Mouse (Mus musculus) stomach, embryonic 16.5 days (tissue): ENCODE measurements around the gene Olfr167. TPM values are rescaled to one million over a fixed set of nuclear protein-coding genes. Genes with fewer than 3 reads are reported as not detected.
"Not testable (repeated sequence)": the region's sequence is repeated elsewhere in the genome, so short reads cannot be mapped to it uniquely, and the experiment has no call there.

Experiments
- ATAC-seq: fragments of 200-750 bp; cut with Nextera tagmentation; 2 replicates; pipeline ENCODE4 v1.8.0; 2017; ENCODE audit warnings: moderate number of reproducible peaks, moderate TSS enrichment; ENCODE audit not compliant: insufficient read depth, low FRiP score
- H3K27ac ChIP-seq: fragments of 300-500 bp; sonication (generic); 2 replicates; pipeline ENCODE4 v1.5.1; 2014; ENCODE audit warnings: low read length
- H3K27me3 ChIP-seq: fragments of 300-500 bp; sonication (generic); 2 replicates; pipeline ENCODE4 v1.6.1; 2014; ENCODE audit warnings: low read length, control low read depth, mixed read lengths; ENCODE audit not compliant: control insufficient read depth, insufficient read depth
- H3K36me3 ChIP-seq: fragments of 300-500 bp; sonication (generic); 2 replicates; pipeline ENCODE4 v1.6.1; 2014; ENCODE audit warnings: low read length; ENCODE audit not compliant: control insufficient read depth, insufficient read depth
- H3K4me1 ChIP-seq: fragments of 300-500 bp; sonication (generic); 2 replicates; pipeline ENCODE4 v1.6.1; 2014; ENCODE audit warnings: low read length, control low read depth, mixed read lengths; ENCODE audit not compliant: control insufficient read depth, insufficient read depth
- H3K4me2 ChIP-seq: fragments of 300-500 bp; sonication (generic); 2 replicates; pipeline ENCODE4 v1.6.1; 2014; ENCODE audit warnings: low read depth, low read length, mixed read lengths
- H3K4me3 ChIP-seq: fragments of 300-500 bp; sonication (generic); replicated peaks from 2 replicates; pipeline ENCODE4 v1.5.1; 2014; ENCODE audit warnings: mild to moderate bottlenecking, low read length
- H3K9ac ChIP-seq: fragments of 300-500 bp; sonication (generic); 2 replicates; pipeline ENCODE4 v1.6.1; 2014; ENCODE audit warnings: low read length
- H3K9me3 ChIP-seq: fragments of 300-500 bp; sonication (generic); replicated peaks from 2 replicates; pipeline ENCODE4 v1.6.1; 2016; ENCODE audit warnings: low read length, control low read depth; ENCODE audit not compliant: control insufficient read depth
- WGBS: fragments of 180-500 bp; shearing (Covaris S2); extraction: QIAGEN DNeasy Blood & Tissue Kit; methylation state at CpG from one replicate; pipeline ENCODE4 v1.1.7; 2014; 5-methylcytosine and 5-hydroxymethylcytosine counted together
- polyA plus RNA-seq: library from polyadenylated mRNA; unstranded; fragments of >200 nt; fragmentation: Nextera tagmentation; extraction: Ambion mirVana; gene quantifications from 2 replicates; pipeline ENCODE4 v1.2.1, GENCODE M21; 2015

Olfr167 gene
- not detected in 2 replicates for polyA plus RNA-seq

GRCm38 (mm10) chr16:19522166-19522565 lies at the start of gene Olfr167:
TSS of gene Olfr167 (minus strand) at chr16:19522266.
- no peaks in the 10 kb centered on the region for H3K27me3 ChIP-seq
- H3K4me3 ChIP-seq = no peak within 1 kb of the TSS
- H3K27ac ChIP-seq = no peak within 1 kb of the TSS
- H3K36me3 ChIP-seq = no peaks in the 10 kb centered on the region
- H3K4me1 ChIP-seq = no peaks in the 10 kb centered on the region
- H3K9ac ChIP-seq = no peak within 1 kb of the TSS
- H3K9me3 ChIP-seq = no peaks in the 10 kb centered on the region
- no peak for ATAC-seq
- 77% methylated on average over 2 of the region's 2 CpGs for WGBS
- H3K4me2 ChIP-seq = no peak within 1 kb of the TSS

- not testable (repeated sequence) for ATAC-seq, H3K4me3 ChIP-seq, H3K4me2 ChIP-seq, H3K36me3 ChIP-seq, H3K27me3 ChIP-seq, H3K9me3 ChIP-seq, H3K27ac ChIP-seq, H3K4me1 ChIP-seq, H3K9ac ChIP-seq
- WGBS = 84% methylated on average over 2 of the region's 2 CpGs
Observed at GRCm38 (mm10) chr16:19571709-19572108, 49.6 kb upstream of the Olfr167 start, which contains the start of gene Olfr169. TSS of gene Olfr169 (minus strand) at chr16:19571809.

DNA sequence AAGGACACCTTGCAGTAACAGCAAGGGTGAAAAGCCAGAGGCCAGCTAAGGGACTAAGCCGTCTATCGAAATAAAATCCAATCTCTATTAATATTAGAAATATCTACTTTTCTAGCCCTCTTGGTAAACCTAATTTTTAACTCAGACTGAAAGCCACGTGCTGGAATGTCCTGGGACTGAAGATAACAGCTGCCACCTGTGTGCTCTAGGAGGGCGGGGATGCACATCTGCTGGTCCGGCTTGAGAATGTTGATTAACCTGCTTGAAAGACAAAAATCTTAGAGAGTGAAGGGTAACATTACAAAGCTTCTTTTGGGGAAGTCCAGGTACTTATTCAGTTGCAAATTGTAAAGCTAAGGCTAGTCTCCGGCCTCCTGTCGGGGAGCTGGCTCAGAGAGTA lies 31.4 kb upstream of the Olfr167 start:
- not testable (repeated sequence) for H3K36me3 ChIP-seq, H3K4me1 ChIP-seq, H3K9ac ChIP-seq, H3K4me3 ChIP-seq, ATAC-seq, H3K4me2 ChIP-seq, H3K9me3 ChIP-seq, H3K27ac ChIP-seq, H3K27me3 ChIP-seq
- 77% methylated on average over 7 of the region's 7 CpGs for WGBS

DNA sequence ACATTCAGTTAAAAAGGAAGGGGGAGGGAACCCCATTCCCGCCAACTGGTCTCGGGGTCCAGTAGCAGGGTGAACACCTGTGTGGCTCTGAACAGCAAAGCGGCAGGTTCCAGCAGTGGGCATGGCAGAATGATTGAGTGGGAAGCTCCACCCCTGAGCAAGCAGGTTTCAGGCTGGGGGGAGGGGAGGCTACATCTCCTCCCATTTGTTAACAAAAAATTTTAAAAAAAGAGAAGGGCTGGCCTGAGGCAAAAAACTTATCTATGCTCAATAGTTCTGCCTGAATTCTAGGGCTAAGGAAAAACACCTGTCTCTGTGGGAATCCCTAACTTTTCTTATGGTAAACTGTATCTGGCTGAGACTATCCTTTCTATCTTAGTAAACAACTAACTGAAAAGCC lies 30.2 kb upstream of the Olfr167 start:
- WGBS = 91% methylated on average over 3 of the region's 3 CpGs
- H3K4me2 ChIP-seq, H3K4me3 ChIP-seq, H3K27me3 ChIP-seq, H3K9me3 ChIP-seq, H3K27ac ChIP-seq, H3K36me3 ChIP-seq, H3K4me1 ChIP-seq, ATAC-seq, H3K9ac ChIP-seq: not testable (repeated sequence)

GRCm38 (mm10) chr16:19535455-19535854 lies 13.4 kb upstream of the Olfr167 start, which contains the start of gene Olfr168:
TSS of gene Olfr168 (minus strand) at chr16:19535555.
- Histone ChIP-seq H3K27me3 (no peaks in the 10 kb centered on the region), H3K27ac (no peak within 1 kb of the TSS), H3K9ac (no peak within 1 kb of the TSS), H3K9me3 (no peaks in the 10 kb centered on the region), H3K4me1 (no peaks in the 10 kb centered on the region), H3K4me3 (no peak within 1 kb of the TSS), H3K4me2 (no peak within 1 kb of the TSS), H3K36me3 (no peaks in the 10 kb centered on the region)
- ATAC-seq = no peak

DNA sequence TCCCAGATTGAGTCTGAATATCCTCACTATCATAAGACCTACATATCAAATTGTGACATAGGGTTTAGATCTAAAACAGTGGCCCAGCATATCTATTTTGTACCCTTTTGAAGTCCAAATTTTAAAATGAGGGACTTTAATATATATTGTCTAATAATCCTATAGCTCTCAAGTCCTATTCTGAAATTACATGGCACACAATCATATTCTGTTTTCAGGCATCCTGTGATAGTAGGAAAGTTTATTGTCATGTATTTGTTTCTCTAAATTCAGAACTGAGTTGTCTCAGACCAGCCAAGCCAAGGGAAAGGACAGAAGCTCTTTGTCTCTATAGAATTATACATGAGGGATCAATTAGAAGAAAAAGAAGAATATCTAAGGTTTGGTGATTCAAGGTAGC lies 38.7 kb downstream of the Olfr167 start, which contains the start of gene Olfr166:
Gene Olfr166, plus strand, starts transcription at position 301 of the 400 bp plus-strand sequence.
- Histone ChIP-seq H3K27ac (no peak within 1 kb of the TSS), H3K36me3 (no peaks in the 10 kb centered on the region), H3K27me3 (no peaks in the 10 kb centered on the region), H3K4me1 (no peaks in the 10 kb centered on the region), H3K9me3 (no peaks in the 10 kb centered on the region), H3K4me3 (no peak within 1 kb of the TSS), H3K9ac (no peak within 1 kb of the TSS), H3K4me2 (no peak within 1 kb of the TSS)
- ATAC-seq = no peak

- Histone ChIP-seq H3K9me3 (no peaks in the 10 kb centered on the region), H3K4me2 (no peak overlapping the region), H3K4me3 (no peak overlapping the region), H3K27me3 (no peaks in the 10 kb centered on the region), H3K9ac (no peak overlapping the region), H3K4me1 (no peaks in the 10 kb centered on the region), H3K27ac (no peak overlapping the region), H3K36me3 (no peaks in the 10 kb centered on the region)
- WGBS = 86% methylated on average over 1 of the region's 1 CpGs
- ATAC-seq = no peak
Observed at GRCm38 (mm10) chr16:19464365-19464764, 57.7 kb downstream of the Olfr167 start.

Other genes with a start within 250 kb of the Olfr167 start
- gene Olfr164, start 208.2 kb downstream of the Olfr167 start, polyA plus RNA-seq = not detected in 2 replicates
- not detected in 2 replicates for gene Olfr165, start 99.1 kb downstream of the Olfr167 start, polyA plus RNA-seq
- not detected in 2 replicates for gene Olfr166, start 38.6 kb downstream of the Olfr167 start, polyA plus RNA-seq
- not detected in 2 replicates for gene Olfr168, start 13.3 kb upstream of the Olfr167 start, polyA plus RNA-seq
- not detected in 2 replicates for gene Olfr169, start 49.5 kb upstream of the Olfr167 start, polyA plus RNA-seq
- gene Olfr170, start 89.6 kb upstream of the Olfr167 start, polyA plus RNA-seq = not detected in 2 replicates
- gene Olfr171, start 107.7 kb upstream of the Olfr167 start, polyA plus RNA-seq = not detected in 2 replicates
- 0.04 and 0.14 TPM in 2 replicates for gene Lamp3, start 184.1 kb upstream of the Olfr167 start, polyA plus RNA-seq
- 12.1 and 14.3 TPM in 2 replicates for gene B3gnt5, start 237.9 kb upstream of the Olfr167 start, polyA plus RNA-seq